In the genomic region with DNA sequence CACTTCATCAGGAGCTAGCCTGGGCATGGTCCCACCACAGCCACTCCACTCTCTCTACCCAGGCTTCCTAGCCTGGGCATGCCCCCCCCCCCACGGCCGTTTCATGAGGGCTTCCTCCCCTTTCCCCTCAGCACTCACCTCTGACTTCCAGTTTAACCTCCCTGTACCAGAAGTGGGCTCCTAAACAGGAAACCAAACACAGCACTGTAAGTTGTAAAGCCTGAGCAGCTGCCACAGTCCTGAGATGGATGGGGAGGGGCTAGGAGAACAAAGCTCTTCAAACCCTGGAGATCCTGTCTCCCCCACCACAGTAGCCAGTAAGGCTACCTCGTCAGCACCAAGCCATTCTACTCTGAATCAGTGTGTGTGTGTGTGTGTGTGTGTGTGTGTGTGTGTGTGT, we compare ENCODE assay signal across 10 mouse cellular contexts. TPM values are rescaled to one million over a fixed set of nuclear protein-coding genes. Genes with fewer than 3 reads are reported as not detected.
DNase-seq lines count a peak whose midpoint lies in the region; ATAC-seq and TF ChIP-seq lines count a peak whose summit lies in the region.
"Had no signal": no experiment of that assay in that cellular context is flagged by ENCODE, and none has a peak within 500 bp of the region (broad histone marks: within the 10 kb centered on the region; RNA-seq: fewer than 3 reads in every experiment).

No protein-coding gene starts in this region.

- no peak overlapping the region for H3K9ac ChIP-seq in heart, embryonic 16.5 days (ENCODE audit: low read length)
- H3K9ac ChIP-seq: embryonic facial prominence, embryonic 12.5 days had no signal

- peak; percentile 61 for ATAC-seq in heart, embryonic 16.5 days (replicated peaks; ENCODE audit: extremely low read depth, insufficient read depth, low FRiP score)
- peak; percentile 86 to 88 for ATAC-seq in hematopoietic stem cell, adult 5-6 weeks (replicated peaks in 1 of 2; ENCODE audit: insufficient read depth in 1 of 2, low FRiP score in 2 of 2, low TSS enrichment in 1 of 2, low read depth in 1 of 2, poor library complexity in 2 of 2, severe bottlenecking in 2 of 2)

- WGBS in heart, embryonic 16.5 days = 41% methylated on average over 3 of the region's 3 CpGs
- WGBS in lung, adult 2 months = 36% methylated on average over 3 of the region's 3 CpGs

- no peak overlapping the region for H3K4me2 ChIP-seq in heart, embryonic 16.5 days (ENCODE audit: low read depth, low read length)
- H3K4me2 ChIP-seq: embryonic facial prominence, embryonic 12.5 days had no signal

- no peaks in the 10 kb centered on the region; the same call in 1 of the 2 replicates for H3K27me3 ChIP-seq in heart, embryonic 16.5 days (ENCODE audit: control insufficient read depth, insufficient read depth, low read length)

- H3K9me3 ChIP-seq in heart, embryonic 16.5 days (replicated peaks; ENCODE audit: control insufficient read depth, low read length) = no peaks in the 10 kb centered on the region
- H3K9me3 ChIP-seq: embryonic facial prominence, embryonic 12.5 days had no signal

- peak overlapping the region; percentile 61 for H3K27ac ChIP-seq in heart, embryonic 16.5 days (ENCODE audit: low read length)
- H3K27ac ChIP-seq: embryonic facial prominence, embryonic 12.5 days had no signal

- peaks cover 5% of the 10 kb centered on the region for H3K4me1 ChIP-seq in heart, embryonic 16.5 days (ENCODE audit: control insufficient read depth, insufficient read depth, low read length)
- peaks cover 7% of the 10 kb centered on the region for H3K4me1 ChIP-seq in lung, adult 2 months (ENCODE audit: control insufficient read depth, insufficient read depth, low read length)

- H3K36me3 ChIP-seq in heart, embryonic 16.5 days (ENCODE audit: control insufficient read depth, insufficient read depth) = no peaks in the 10 kb centered on the region
- H3K36me3 ChIP-seq: embryonic facial prominence, embryonic 12.5 days had no signal

- no peak for TF ChIP-seq POLR2A in lung, adult 2 months (IDR thresholded peaks at IDR 0.05; ENCODE audit: borderline replicate concordance, extremely low read depth, low read depth, low read length)

- DNase-seq in heart, postnatal 4 days = no peak
- DNase-seq in lung, postnatal 10 days = peak; percentile 44
- no peak for DNase-seq in lung, adult 2 months
- peak; percentile 46 for DNase-seq in thymus, postnatal 4 days
- no peak for DNase-seq in cerebellum, adult 8-10 months
- no peak for DNase-seq in urinary bladder, postnatal 10 days (ENCODE audit: low spot score)
- DNase-seq: kidney, adult 18-20 months had no signal

- no peak for TF ChIP-seq CTCF in lung, adult 2 months (IDR thresholded peaks at IDR 0.05; ENCODE audit: insufficient read depth, low read length)

- no peak overlapping the region for H3K4me3 ChIP-seq in heart, embryonic 16.5 days (ENCODE audit: low read length)
- H3K4me3 ChIP-seq in lung, adult 2 months (replicated peaks; ENCODE audit: extremely low read depth, low read depth, low read length) = no peak overlapping the region
- H3K4me3 ChIP-seq: embryonic facial prominence, embryonic 12.5 days had no signal

RNA-seq across cellular contexts. Expression of a gene that starts 6.1 kb away (rescaled TPM):
- 11.2 and 13.6 TPM in 2 replicates for polyA plus RNA-seq in heart, embryonic 16.5 days (2015; fragmentation: Nextera tagmentation; extraction: Ambion mirVana)
- 10 to 100 TPM; 24.8 to 25.7 TPM for total RNA-seq in heart, postnatal 4 days (2021)
- 32.0 and 34.1 TPM in 2 replicates for polyA plus RNA-seq in lung, adult 2 months (2012; rRNA removed)
- total RNA-seq in hematopoietic stem cell, adult 5-6 weeks (2017) = 25.8 and 34.7 TPM in 2 replicates

RNA-seq across cellular contexts. Expression of a gene that starts 52.7 kb away (rescaled TPM):
- 1,449 and 1,610 TPM in 2 replicates for polyA plus RNA-seq in heart, embryonic 16.5 days (2015; fragmentation: Nextera tagmentation; extraction: Ambion mirVana)
- total RNA-seq in heart, postnatal 4 days (2021) = 1,000 to 10,000 TPM; 1,243 to 1,298 TPM
- polyA plus RNA-seq in lung, adult 2 months (2012; rRNA removed) = 10.4 and 20.5 TPM in 2 replicates
- 222 and 478 TPM in 2 replicates for total RNA-seq in hematopoietic stem cell, adult 5-6 weeks (2017)

RNA-seq across cellular contexts. Expression of a gene that starts 57.3 kb away (rescaled TPM):
- 0.16 and 0.19 TPM in 2 replicates for polyA plus RNA-seq in heart, embryonic 16.5 days (2015; fragmentation: Nextera tagmentation; extraction: Ambion mirVana)
- under 1 TPM; 0.33 to 0.50 TPM for total RNA-seq in heart, postnatal 4 days (2021)
- polyA plus RNA-seq in lung, adult 2 months (2012; rRNA removed) = 0.05 and 0.09 TPM in 2 replicates
- total RNA-seq in hematopoietic stem cell, adult 5-6 weeks (2017) = 0.30 TPM in 1 of 2 replicates, not detected in the other

Comparison
In these comparisons a context has a peak if more than half of its experiments do, and no peak if none do; other contexts are left out.
1. DNase-seq: peak in lung, postnatal 10 days (single experiment) and thymus, postnatal 4 days (single experiment); none in heart, postnatal 4 days (single experiment), lung, adult 2 months (single experiment), cerebellum, adult 8-10 months (single experiment) and urinary bladder, postnatal 10 days (single experiment).